Mouse (Mus musculus) heart, adult 9 months (tissue): ENCODE data around the gene Ift57.
A peak's percentile ranks its signal among the peaks of the same experiment; 100 is the strongest.

Source experiments
- DNase-seq, 2 experiments: peaks; one replicate each; pipeline ENCODE4 v3.0.0; 2022; ENCODE audit warnings: low spot score in 2 of 2

Ift57 gene

DNA sequence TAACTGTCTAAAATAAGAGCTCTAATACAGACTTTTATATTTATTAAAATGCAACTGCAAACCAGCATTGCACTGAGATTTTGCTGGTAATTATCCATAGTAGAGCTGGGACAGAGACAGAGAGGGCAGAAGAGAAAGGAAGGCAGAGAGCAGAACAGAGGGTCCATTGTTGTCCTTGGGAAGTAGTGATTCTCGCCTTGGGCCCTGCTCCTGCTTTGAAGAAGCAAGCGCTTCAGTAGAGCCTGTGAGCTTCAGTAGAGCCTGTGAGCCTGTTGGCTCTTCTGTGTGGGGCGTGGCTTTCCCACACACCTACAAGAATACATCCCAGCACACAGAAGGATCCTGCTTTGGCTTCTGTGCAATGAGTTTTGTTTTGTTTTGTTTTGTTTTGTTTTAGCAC, 54.3 kb downstream of the Ift57 start:
- no peak for DNase-seq

DNA sequence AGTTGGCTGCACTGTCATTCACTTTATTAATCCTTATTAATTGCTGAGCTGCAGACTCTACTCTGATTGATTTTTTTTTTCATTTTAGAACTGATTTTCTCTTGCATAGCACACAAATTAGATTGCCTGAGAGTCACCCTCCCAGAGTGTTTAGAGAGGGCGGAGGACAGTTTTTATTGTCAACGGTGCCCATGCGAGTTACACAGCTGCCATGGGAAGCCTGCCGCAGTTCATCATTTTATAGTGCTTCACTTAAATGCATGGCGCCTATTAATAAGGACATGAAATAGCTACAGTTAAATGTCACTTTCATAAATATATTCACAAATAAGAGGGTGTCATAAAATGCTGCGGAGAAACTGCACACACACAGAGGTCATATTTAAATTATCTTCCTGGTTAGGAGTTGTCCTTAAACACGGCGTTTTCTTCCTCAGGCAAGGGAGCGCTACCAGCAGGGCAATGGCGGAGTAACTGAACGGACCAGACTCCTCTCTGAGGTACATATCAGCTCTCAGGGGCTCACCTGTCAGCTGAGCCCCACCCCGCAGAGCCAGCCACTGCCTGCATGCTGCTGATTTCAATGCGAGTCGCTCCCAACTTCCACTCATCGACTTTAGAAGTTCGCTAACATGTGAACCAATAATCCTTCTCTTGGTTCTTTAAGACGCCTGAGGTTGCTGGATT, 61.6 kb downstream of the Ift57 start:
- DNase-seq = no peak

DNA sequence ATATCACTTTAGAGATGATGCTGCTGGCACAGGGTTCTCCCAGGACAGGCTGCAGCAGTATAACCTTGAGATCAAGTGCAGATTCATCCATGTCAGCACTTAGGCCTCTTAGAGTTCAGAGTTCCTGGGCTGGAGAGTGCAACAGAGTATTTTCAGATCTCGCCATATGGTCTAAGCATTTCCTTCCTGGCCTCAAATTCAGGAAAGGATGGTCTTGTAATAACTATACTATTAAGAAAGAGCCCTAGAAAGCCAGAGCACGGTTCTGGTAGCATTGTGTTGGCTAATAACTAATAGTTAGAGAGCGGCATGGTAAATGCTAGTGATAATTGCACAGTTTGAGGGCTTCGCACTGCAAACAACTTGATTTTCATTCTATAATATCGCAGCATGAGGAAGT, 62.9 kb downstream of the Ift57 start:
- DNase-seq = no peak

DNA sequence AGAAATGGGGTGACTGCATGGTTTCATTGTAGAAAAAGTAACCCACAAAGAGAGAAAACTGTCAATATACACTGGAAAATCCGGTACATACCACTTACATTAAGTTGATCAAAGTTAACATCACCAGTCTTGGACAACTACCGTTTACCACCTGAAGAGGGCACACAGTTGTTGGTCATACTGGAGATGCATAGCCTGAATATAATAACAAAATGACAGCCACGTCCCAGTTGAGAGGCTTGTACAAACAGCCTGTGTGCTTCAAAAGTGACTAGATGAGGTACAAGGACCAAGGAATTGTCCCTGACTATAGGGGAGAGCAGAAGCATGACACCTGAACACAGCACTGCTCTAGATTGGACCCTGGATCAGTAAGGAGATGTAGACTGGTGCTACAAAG, 67.3 kb downstream of the Ift57 start:
- DNase-seq = peak; percentile 29 to 41

DNA sequence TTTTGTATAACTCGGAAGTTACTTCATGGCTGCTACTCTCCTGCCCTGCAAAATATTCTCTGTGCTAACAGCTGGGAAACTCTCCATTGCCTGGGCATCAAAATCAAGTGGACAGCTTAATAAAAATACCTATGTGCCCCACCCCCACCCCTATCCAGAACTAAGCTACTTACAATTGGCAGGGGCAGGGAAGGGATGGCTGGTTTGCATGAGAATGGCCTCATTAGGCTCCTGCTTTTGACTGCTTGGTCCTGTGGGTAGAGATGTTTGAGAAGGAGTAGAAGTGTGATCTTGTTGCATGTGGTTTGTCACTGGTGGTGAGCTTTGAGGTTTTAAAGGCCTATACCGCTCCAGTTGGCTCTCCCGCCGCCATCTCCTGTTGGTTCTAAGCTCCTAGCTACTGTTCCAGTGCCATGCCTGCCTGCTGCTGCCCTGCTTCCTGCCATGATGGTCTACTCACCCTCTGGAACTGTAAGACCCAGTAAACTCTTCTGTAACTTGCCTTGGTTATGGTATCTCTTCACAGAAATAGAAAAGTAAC, 69.5 kb downstream of the Ift57 start:
- DNase-seq = no peak

DNA sequence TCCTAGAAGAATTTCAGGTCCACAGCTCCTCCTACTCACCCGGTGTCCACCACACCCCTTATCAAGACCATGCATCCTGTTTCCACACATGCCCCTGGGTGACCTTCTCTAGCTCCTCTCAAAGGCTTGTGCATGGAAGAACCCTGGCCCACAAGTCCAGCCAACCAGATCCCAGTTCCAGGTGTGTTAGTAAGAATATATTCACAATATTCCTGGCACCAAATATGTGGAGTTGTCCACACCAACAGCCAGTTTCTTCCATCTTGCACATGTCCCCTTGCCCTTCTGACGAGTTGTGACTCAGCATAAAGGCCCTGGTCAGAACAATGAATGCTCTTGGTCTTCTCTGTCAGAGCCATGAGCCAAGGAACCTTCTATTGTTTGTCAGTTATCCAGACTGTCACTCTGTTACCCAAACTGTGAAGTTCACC, 70.8 kb downstream of the Ift57 start:
- peak in 1 of 2 experiments; percentile 16 for DNase-seq

DNA sequence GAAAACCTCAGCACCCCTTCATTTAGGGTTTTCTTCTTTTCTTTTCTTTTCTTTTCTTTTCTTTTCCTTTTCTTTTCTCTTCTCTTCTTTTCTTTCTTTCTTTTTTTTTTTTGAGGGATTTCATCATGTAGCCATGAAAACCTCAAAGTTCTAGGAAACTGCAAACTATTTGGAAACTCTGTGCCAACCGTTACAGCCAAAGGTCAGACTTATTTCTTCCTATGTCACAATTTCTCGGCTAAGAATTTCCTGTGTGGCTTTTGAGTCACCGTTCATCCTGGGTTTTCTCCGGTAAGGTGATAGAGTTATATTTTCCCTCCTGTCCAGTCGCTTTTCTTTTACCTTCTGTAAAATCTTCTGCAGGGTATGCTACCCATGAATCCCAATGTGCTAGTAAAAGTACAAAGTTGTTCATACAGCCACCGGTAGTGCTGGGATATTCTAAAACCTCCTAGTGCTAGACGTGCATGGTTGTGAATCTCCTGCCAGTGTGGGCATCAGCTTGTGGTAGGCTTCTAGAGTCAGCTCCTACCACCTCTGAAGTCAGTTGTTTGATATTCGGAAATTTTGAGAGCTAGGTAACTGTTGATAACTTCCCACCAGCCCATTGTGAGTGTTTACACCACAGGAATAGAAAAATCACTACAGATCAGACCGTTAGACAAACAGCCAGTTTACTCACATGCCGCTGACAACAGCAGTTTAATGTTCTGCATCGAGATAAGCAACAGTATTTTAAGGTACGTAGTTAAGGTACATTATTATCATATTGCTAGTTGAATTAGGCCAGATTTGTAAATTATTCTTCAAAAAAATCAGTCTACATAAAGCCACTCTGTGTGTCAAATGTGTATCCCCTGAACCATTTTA, 71.5 kb downstream of the Ift57 start:
- no peak for DNase-seq

DNA sequence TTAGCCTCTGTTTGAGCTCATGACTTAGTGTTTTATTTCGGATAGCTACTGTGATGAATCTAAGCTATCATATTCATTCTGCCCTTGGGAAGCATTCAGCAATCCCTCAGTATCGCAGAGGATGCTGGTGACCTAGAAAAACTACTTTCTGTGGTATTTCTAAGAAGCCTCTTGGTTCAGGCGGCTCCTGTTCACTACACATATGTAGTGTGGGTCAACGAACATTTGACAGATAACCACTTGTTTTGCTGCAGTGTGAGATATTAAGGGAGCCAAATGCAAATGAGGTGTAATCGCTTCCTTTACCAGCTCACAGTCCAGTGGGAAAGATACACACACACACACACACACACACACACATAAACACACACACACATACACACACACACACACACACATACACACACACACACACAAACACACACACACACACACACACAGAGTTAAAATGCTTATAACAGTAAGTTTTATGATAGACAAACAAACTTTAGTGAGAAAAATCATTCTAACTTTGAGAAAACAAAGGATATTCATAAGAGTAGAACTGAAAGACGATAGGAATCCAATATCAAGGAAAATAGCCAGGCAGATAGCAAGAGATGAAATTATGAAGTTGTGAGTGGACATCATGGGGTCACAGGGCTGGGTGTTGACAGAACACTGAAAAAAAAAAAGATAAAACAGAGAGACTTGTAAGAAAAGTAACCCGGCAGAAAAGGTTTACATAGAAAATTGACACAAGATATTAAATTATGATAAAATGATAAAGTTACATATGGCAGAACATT, 72.8 kb downstream of the Ift57 start:
- DNase-seq = no peak

DNA sequence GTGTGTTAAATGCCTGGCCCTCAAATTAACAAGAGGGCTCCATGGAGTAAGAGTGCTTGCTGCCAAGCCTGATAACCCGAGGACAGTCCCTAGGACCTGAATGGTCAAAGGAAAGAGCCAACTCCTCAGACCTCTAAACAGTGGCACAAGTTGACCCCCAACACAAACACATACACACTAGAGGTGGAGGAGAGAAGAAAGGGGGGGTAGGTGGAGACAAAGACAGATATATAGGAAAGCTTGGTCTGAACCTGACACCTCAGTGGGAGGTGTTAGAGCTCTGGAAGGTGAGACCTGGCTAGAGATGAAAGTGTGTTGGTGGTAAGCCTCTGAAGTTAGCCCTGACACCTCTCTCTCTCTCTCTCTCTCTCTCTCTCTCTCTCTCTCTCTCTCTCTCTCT, 73.5 kb downstream of the Ift57 start:
- no peak for DNase-seq

DNA sequence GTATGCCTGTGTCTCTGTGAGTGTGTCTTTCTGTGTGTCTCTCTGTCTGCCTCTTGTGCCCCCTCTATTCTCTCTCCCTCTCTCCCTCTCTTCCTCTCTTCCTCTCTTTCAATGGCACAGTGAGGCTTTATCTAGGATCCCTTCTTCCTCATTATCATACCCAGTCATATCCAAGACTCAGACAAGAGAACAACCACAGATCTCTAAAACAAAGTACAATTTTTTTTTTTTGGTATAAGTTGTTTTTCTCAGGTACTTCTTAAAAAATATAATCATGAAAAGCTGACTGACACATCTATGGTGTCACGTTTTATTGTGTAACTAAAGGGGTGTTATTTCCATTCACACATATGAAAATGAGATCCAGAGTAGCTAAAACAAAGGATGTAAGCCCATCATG, 74.0 kb downstream of the Ift57 start:
- no peak for DNase-seq

DNA sequence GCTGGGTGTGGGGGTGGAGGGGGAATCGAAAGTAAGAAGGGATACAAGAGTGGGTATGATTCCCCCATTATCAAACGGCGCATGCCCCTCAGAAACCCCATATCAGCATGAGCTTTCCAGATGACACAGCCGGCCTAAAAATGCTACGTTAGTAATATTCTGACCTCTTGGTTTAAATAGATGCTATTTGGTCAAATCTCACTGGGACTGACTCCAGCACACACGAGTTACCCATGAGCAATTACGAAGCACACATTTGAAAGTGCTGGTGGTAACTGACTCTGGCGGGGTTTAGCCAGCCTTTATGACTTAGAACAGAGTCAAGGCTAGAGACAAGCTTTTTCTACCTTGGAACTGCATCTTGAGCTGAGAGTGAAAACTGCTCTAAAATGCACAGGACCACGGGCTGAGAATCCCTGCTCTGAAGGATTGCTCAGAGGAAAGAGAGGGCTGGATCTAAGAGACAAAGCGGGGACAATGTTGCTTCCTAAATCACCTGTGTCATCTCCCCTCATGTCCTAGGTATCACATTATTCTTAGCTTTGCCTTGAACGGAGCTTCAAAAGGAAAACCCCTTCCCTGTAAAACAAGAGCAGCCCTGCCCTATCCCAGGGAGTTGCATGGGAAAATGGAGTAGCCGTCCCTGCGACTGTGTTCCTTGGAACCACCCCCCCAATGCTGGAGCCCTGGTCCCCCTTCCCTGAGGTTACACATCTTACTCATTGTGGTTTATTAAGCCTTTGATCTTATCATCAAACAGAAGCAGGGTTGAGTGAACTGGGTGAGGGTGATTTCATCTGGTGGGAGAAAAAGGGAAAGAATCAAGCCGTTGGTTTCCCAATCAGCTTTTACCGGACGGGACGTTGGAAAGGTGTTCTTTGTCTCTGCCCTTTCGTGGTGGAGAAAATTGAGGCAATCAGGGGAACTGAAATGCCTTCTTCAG, 75.3 kb downstream of the Ift57 start:
- no peak for DNase-seq

DNA sequence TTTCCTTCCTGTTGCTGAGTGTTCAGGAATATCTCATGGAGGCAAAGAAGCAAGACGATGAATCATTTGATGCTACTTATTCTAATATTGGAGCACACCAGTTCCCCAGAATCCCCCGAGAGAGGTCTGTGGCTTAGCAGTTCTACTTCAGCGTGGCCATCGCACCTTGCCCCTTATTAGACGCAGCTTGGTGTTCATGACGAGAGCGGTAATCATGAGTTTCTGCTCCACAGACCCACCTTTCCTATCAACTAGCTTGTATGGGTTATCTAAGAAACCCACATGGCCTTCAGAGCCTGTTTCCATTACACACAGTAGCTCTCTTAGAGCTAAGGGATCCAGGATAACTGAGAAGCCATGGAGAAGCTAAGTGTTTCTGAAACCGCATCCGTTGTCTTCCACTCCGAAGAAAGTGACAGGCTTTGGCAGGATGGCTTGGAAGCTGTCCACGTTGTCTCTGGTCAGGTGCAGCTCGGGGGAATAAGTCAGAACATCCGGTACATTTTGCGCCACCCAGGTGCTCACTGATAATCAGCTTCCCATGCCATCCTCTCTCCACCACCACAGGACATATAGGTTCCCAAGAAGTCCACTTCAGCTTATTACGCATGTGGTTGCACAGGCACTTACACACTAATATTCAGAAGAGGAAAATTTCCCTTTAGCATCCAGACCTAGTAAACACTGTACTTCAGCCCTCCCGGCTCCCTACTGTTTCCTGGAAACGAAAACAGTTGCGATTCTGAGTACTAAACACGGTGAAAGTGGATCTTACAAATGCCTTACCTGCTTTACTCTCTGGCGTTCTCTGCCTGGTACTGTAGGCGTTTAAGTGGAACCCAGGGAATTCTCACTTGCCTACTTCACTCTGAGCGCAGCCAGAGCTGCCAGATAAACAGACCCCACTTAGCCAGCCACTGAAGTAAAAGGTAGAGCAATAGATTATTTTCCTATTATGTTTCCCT, 76.3 kb downstream of the Ift57 start:
- DNase-seq = no peak

DNA sequence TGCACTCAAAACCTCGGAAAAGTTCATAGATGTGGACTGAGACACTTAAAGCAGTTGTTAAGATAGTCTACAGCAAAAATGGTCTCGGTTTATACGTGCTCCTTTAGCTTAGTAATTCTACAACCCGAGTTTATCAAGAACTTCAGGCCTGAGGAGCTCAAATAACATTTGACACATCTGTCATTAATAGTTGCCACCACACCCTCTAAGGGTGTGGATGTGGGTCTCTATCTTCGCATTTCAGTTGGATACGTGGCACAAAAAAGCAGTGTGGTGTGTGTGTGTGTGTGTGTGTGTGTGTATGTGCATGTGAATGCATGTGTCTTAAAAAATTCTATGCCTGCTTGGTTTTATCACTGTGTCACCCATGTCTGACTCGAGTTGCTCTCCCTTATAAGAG, 77.9 kb downstream of the Ift57 start:
- DNase-seq = no peak

DNA sequence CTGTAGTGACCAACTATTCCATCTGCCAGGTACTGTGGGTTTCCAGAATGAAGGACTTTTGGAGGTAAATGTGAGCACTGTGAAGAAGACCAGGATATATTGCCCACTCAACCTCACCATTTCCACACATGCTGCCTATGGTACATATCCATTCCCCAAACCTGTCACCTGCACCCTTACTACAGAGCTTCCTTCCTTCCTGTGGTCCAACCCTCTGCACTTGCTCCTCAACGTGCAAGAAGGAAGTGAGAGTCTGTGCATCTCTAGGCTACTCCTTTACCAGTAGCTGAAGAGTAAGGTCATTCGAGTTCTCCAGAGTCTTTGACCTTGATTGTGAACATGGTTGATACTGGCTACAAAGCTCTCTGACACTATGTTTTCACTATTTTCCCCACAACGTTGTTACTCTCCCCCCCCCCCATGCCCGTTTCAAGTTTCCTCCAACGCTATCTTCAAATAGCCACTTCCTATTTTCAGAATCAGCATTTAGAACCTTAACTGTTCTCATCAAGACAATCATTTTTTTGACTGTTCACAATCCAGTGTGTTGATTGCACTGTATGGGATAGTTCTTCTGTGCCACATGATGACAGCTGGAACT, 82.6 kb downstream of the Ift57 start:
- no peak for DNase-seq

DNA sequence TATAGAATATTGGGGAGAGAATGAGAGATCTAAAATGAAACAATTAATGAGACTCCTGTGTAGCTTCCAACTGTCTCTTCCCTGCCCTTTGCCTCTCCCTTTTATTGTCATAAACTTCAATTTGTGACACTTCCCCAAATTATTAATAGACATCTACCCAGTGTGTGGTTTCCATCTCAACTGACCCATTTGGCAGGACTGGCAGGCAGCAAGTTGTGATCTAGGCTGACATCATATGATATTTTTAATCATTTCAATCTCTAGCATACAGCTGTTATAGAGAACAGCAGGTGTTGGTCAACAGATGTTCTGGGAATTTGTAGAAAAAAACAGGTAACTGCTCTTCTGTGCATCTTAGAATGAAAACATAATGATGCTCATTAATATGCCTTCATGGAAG, 84.3 kb downstream of the Ift57 start:
- DNase-seq = no peak

DNA sequence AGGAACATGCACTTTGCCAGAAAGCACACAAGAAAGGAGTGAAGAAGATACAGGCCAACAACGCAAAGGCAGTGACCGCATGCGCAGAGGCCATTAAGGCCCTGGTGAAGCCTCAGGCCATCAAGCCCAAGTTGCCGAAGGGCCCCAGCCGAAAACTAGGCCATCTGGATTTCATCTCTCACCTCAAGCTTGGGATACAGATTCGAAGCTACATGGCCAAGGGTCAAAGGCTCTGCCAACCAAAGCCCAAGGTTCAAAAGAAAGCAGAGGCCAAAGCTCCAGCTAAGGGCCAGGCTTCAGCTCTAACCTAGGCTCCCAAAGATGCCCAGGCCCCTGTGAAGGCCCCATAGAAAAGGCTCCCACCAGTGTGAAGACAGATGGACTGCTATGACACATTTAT, 87.1 kb downstream of the Ift57 start:
- no peak for DNase-seq

DNA sequence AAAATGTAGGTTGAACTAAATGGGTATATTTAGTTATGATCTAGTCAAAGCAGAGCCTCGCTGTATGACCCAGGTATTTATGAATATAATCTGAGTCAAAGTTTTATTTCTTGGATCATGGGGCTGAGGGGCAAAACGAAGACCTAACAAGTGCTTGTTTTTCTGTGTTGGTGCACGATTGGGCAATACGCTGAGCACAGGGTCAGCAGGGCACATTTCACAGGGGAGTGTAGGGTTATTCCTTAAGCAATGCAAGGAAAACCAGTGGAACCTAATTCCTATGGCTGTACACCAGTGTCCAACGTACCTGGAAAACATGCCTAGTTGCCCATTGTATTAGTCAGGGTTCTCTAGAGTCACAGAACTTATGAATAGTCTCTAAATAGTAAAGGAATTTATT, 88.7 kb downstream of the Ift57 start:
- DNase-seq = no peak

DNA sequence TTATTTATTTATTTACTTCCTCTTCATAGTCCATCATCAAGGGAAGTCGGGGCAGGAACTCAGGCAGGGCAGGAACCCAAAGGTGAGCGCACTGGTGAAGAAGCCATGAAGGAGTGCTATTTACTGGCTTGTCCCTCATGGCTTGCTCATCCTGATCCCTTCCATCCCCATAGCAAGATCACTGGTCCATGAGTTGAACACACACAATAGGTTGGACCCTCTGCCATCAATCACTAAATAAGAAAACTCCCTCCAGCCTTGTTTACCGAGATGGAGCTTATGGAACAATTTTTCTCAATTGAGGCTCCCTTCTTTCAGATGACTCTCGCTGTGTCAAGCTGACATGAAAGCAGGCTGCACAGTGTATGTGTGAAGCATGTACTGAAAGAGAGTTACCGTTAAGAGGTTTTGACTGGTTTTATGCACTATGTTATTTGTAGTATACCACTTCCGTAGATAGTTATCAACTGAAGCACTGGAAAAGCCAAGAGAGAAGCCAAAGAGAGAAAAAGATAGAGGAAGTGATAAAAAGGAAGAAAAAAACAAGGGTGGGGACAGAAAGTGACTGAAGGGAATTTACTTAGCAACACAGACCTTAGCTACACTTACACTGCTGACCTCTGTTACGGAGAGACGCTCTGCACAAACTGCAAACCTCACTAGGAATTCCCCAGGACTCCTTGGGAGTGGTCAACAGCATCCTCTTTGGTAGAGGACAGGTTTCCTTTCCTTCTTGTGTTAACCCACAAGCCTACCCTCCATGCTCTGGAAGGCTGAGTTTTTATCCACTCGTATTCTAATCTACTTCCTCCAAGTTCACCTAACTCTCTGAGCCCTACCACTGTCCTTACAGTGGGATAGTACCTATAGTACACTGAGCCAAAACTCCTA, 91.8 kb downstream of the Ift57 start:
- DNase-seq = no peak
